Comparison of ENCODE assay signal across 14 mouse cellular contexts in genomic region chr2:135161673-135162072, GRCm38 (mm10).
"Had no signal": no experiment of that assay in that cellular context is flagged by ENCODE, and none has a peak within 500 bp of the region (broad histone marks: within the 10 kb centered on the region; RNA-seq: fewer than 3 reads in every experiment).

No protein-coding gene starts in this region.

- H3K36me3 ChIP-seq: midbrain, embryonic 13.5 days; midbrain, embryonic 15.5 days; neural tube, embryonic 12.5 days; stomach, embryonic 15.5 days had no signal

- H3K4me1 ChIP-seq: midbrain, embryonic 13.5 days; midbrain, embryonic 15.5 days; neural tube, embryonic 12.5 days; stomach, embryonic 15.5 days had no signal

- H3K9me3 ChIP-seq: midbrain, embryonic 13.5 days; midbrain, embryonic 15.5 days; neural tube, embryonic 12.5 days; stomach, embryonic 15.5 days had no signal

- H3K9ac ChIP-seq: lung, embryonic 14.5 days; midbrain, embryonic 13.5 days; midbrain, embryonic 15.5 days; neural tube, embryonic 12.5 days; stomach, embryonic 15.5 days had no signal

- H3K4me2 ChIP-seq: lung, embryonic 14.5 days; midbrain, embryonic 11.5 days; midbrain, embryonic 13.5 days; midbrain, embryonic 15.5 days; neural tube, embryonic 12.5 days; stomach, embryonic 15.5 days had no signal

- H3K4me3 ChIP-seq: midbrain, embryonic 13.5 days; midbrain, embryonic 15.5 days; neural tube, embryonic 12.5 days; stomach, embryonic 15.5 days had no signal

- H3K27ac ChIP-seq: midbrain, embryonic 13.5 days; midbrain, embryonic 15.5 days; neural tube, embryonic 12.5 days; stomach, embryonic 15.5 days; stomach, postnatal 0 days had no signal

- DNase-seq: lung, adult 18-20 months; lung, embryonic 14.5 days; lung, postnatal 10 days; lung, postnatal 4 days; right cerebral cortex, postnatal 14 days; thymus, adult 2 months; thymus, postnatal 25 days; thymus, postnatal 4 days had no signal

- ATAC-seq: midbrain, embryonic 13.5 days; midbrain, embryonic 15.5 days had no signal

- H3K27me3 ChIP-seq: midbrain, embryonic 13.5 days; midbrain, embryonic 15.5 days; neural tube, embryonic 12.5 days; stomach, embryonic 15.5 days had no signal
